Mouse (Mus musculus) midbrain, embryonic 12.5 days (tissue): ENCODE results near the gene Tmem136. TPM values are rescaled to one million over a fixed set of nuclear protein-coding genes. Genes with fewer than 3 reads are reported as not detected.

Experiments
- ATAC-seq: fragments of 200-750 bp; cut with Nextera tagmentation; 2 replicates; pipeline ENCODE4 v1.8.0; 2017; ENCODE audit warnings: low read depth, moderate TSS enrichment, moderate library complexity; ENCODE audit not compliant: low FRiP score
- H3K27ac ChIP-seq: fragments of 300-500 bp; sonication (generic); replicated peaks from 2 replicates; pipeline ENCODE4 v1.5.1; 2016; ENCODE audit warnings: mild to moderate bottlenecking
- H3K27me3 ChIP-seq: fragments of 300-500 bp; sonication (generic); 2 replicates; pipeline ENCODE4 v1.6.1; 2016; ENCODE audit warnings: mild to moderate bottlenecking
- H3K36me3 ChIP-seq: fragments of 300-500 bp; sonication (generic); 2 replicates; pipeline ENCODE4 v1.6.1; 2016
- H3K4me1 ChIP-seq: fragments of 300-500 bp; sonication (generic); 2 replicates; pipeline ENCODE4 v1.6.1; 2016
- H3K4me2 ChIP-seq: fragments of 300-500 bp; sonication (generic); replicated peaks from 2 replicates; pipeline ENCODE4 v1.6.1; 2016; ENCODE audit warnings: mild to moderate bottlenecking, moderate library complexity
- H3K4me3 ChIP-seq: fragments of 300-500 bp; sonication (generic); 2 replicates; pipeline ENCODE4 v1.5.1; 2016; ENCODE audit warnings: mild to moderate bottlenecking
- H3K9ac ChIP-seq: fragments of 300-500 bp; sonication (generic); replicated peaks from 2 replicates; pipeline ENCODE4 v1.6.1; 2016; ENCODE audit warnings: mild to moderate bottlenecking, moderate library complexity
- H3K9me3 ChIP-seq: fragments of 300-500 bp; sonication (generic); 2 replicates; pipeline ENCODE4 v1.6.1; 2016; ENCODE audit warnings: mild to moderate bottlenecking
- WGBS: fragments of 180-500 bp; shearing (Covaris S2); methylation state at CpG from one replicate; pipeline ENCODE4 v1.1.7; 2016; 5-methylcytosine and 5-hydroxymethylcytosine counted together
- polyA plus RNA-seq: library from polyadenylated mRNA; unstranded; fragments of >200 nt; fragmentation: Nextera tagmentation; extraction: Ambion mirVana; gene quantifications from 2 replicates; pipeline ENCODE4 v1.2.1, GENCODE M21; 2016

The Tmem136 gene
- polyA plus RNA-seq, 1 experiment from 2014 or later, result 11.0 TPM

- Histone ChIP-seq H3K36me3 (peaks cover 16% of the 10 kb centered on the region), H3K4me1 (peaks cover 30% of the 10 kb centered on the region), H3K9me3 (no peaks in the 10 kb centered on the region), H3K4me3 (peak within 1 kb of the TSS; percentile 95), H3K27ac (peak within 1 kb of the TSS; percentile 88), H3K27me3 (no peaks in the 10 kb centered on the region), H3K9ac (peak within 1 kb of the TSS; percentile 93), H3K4me2 (peak within 1 kb of the TSS; percentile 74)
- ATAC-seq, result no peak
- WGBS, result 41% methylated on average over 10 of the region's 10 CpGs
These were observed 9.2 kb downstream of the Tmem136 start, which contains the start of gene Arhgef12 for GRCm38 (mm10) chr9:43107187-43107517. Gene Arhgef12 (minus strand): TSS chr9:43107239.

- WGBS, result 26% methylated on average over 22 of the region's 22 CpGs
- ATAC-seq, result peak; percentile 23
- H3K27me3 ChIP-seq, result no peaks in the 10 kb centered on the region
- peak overlapping the region; percentile 95 for H3K4me3 ChIP-seq
- peak overlapping the region; percentile 74 for H3K4me2 ChIP-seq
- H3K27ac ChIP-seq, result peak overlapping the region; percentile 88; the same call in 1 of the 2 replicates
- no peaks in the 10 kb centered on the region for H3K9me3 ChIP-seq
- H3K36me3 ChIP-seq, result peaks cover 15% of the 10 kb centered on the region
- H3K4me1 ChIP-seq, result peaks cover 33% of the 10 kb centered on the region
- peak overlapping the region; percentile 93 for H3K9ac ChIP-seq
These were observed 9.8 kb downstream of the Tmem136 start for GRCm38 (mm10) chr9:43106426-43107186.

DNA sequence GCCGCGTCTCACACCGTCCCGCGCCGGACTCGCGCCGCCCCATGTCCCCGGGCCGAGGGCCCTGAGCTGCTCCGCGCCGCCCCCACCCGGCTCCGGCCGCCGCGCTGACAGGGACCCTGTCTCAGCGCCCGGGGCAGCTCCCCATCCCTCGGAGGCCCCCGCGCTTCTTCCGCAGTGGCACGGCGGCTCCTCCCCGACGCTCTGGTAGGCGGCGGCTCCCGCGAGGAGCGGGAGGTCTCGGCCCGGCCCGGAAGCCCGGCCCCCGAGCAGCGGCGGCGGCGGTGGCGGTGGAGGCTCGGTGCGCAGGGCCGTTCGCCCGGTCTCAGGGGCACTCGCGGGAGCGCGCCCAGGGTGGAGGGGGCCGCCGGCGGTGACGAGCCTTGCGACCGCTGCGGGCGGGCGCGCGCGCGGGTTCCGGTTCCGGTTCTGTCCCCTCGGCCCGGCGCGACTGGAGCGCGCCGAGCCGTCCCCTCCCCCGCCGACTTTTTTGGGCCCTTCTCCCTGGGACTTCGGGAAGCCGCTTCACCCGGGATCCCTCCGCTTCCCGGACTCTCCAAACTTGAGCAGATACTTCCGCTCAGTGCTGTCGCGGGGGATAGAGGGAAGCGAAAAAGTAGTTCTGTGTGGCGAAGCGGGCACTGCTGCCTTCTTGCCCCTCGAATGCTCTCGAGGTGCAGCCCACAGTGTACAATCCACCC lies 10.6 kb downstream of the Tmem136 start:
- H3K9me3 ChIP-seq, result no peaks in the 10 kb centered on the region
- peak overlapping the region; percentile 95 for H3K4me3 ChIP-seq
- peaks cover 7% of the 10 kb centered on the region; the same call in 1 of the 2 replicates for H3K36me3 ChIP-seq
- H3K4me1 ChIP-seq, result peaks cover 33% of the 10 kb centered on the region
- peak; percentile 87 for ATAC-seq
- WGBS, result under 1% methylated on average over 72 of the region's 91 CpGs
- peak overlapping the region; percentile 74 for H3K4me2 ChIP-seq
- peak overlapping the region; percentile 88 for H3K27ac ChIP-seq
- H3K9ac ChIP-seq, result peak overlapping the region; percentile 93
- no peaks in the 10 kb centered on the region for H3K27me3 ChIP-seq

GRCm38 (mm10) chr9:43104873-43105663 lies 11.3 kb downstream of the Tmem136 start:
- Histone ChIP-seq H3K36me3 (no peaks in the 10 kb centered on the region), H3K4me1 (peaks cover 33% of the 10 kb centered on the region), H3K9ac (peak overlapping the region; percentile 93), H3K4me2 (peak overlapping the region; percentile 74), H3K27ac (peak overlapping the region; percentile 88), H3K9me3 (no peaks in the 10 kb centered on the region), H3K4me3 (peak overlapping the region; percentile 95), H3K27me3 (no peaks in the 10 kb centered on the region)
- ATAC-seq, result no peak
- under 1% methylated on average over 40 of the region's 40 CpGs for WGBS

- H3K27me3 ChIP-seq, result no peaks in the 10 kb centered on the region
- H3K9me3 ChIP-seq, result no peaks in the 10 kb centered on the region
- H3K4me3 ChIP-seq, result peak overlapping the region; percentile 95
- H3K4me1 ChIP-seq, result peaks cover 33% of the 10 kb centered on the region
- no peak for ATAC-seq
- H3K9ac ChIP-seq, result peak overlapping the region; percentile 93
- H3K4me2 ChIP-seq, result peak overlapping the region; percentile 74
- WGBS, result 9% methylated on average over 4 of the region's 4 CpGs
- no peaks in the 10 kb centered on the region for H3K36me3 ChIP-seq
- H3K27ac ChIP-seq, result no peak overlapping the region
These were observed 11.9 kb downstream of the Tmem136 start for GRCm38 (mm10) chr9:43104526-43104872.

DNA sequence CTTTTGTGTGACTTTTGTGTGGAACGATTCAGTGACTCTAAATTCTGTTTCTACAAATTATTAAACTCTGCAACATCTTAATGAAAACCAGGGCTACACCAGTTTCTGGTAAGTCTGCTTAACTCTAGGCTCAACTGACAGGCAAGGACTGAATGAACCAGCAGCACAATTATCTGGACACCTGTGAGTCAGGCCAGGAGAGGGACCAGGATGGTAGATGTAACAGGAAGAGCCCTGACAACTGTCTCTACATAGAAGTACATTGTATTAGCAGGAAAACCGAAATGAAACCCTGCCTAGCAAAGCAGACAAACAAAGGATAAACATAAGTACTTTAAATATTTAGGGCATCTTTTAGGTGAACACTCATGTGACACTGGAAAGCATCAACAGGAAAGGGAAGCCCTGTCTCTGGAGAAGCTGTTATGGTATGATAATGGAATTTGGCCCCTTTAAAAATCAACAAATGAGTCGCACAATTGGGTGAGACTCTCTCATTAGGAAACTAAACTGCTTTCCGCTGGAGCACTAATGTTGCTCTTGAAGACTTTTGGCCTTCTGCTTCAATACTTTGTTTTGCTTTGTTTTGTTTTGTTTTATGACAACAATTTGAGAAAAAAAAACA lies 12.6 kb downstream of the Tmem136 start:
- Histone ChIP-seq H3K4me2 (peak overlapping the region; percentile 74), H3K36me3 (no peaks in the 10 kb centered on the region), H3K4me1 (peaks cover 33% of the 10 kb centered on the region), H3K27ac (no peak overlapping the region), H3K9me3 (no peaks in the 10 kb centered on the region), H3K4me3 (peak overlapping the region; percentile 95), H3K27me3 (no peaks in the 10 kb centered on the region), H3K9ac (peak overlapping the region; percentile 43; the same call in 1 of the 2 replicates)
- ATAC-seq, result no peak
- 40% methylated on average over 4 of the region's 4 CpGs for WGBS

GRCm38 (mm10) chr9:43102931-43103330 lies 13.4 kb downstream of the Tmem136 start:
- Histone ChIP-seq H3K4me2 (peak overlapping the region; percentile 74), H3K36me3 (no peaks in the 10 kb centered on the region), H3K27me3 (no peaks in the 10 kb centered on the region), H3K9me3 (no peaks in the 10 kb centered on the region), H3K9ac (no peak overlapping the region; the same call in 1 of the 2 replicates), H3K27ac (no peak overlapping the region), H3K4me1 (peaks cover 33% of the 10 kb centered on the region), H3K4me3 (0 out of 2 replicates have a peak overlapping the region, but pooled peaks have one; percentile 14)
- 95% methylated on average over 2 of the region's 2 CpGs for WGBS
- ATAC-seq, result no peak

- Histone ChIP-seq H3K27ac (no peak overlapping the region; the same call in 1 of the 2 replicates), H3K4me1 (peaks cover 33% of the 10 kb centered on the region), H3K4me2 (peak overlapping the region; percentile 74), H3K9me3 (no peaks in the 10 kb centered on the region), H3K27me3 (no peaks in the 10 kb centered on the region), H3K4me3 (no peak overlapping the region), H3K36me3 (no peaks in the 10 kb centered on the region), H3K9ac (no peak overlapping the region)
- no peak for ATAC-seq
- WGBS, result 69% methylated on average over 8 of the region's 8 CpGs
These were observed 14.3 kb downstream of the Tmem136 start for GRCm38 (mm10) chr9:43101936-43102595.

GRCm38 (mm10) chr9:43098922-43099321 lies 17.4 kb downstream of the Tmem136 start:
- WGBS, result 75% methylated on average over 4 of the region's 4 CpGs
- no peak overlapping the region for H3K4me3 ChIP-seq
- H3K27ac ChIP-seq, result no peak overlapping the region
- H3K27me3 ChIP-seq, result no peaks in the 10 kb centered on the region
- H3K9ac ChIP-seq, result no peak overlapping the region
- H3K4me2 ChIP-seq, result no peak overlapping the region
- H3K4me1 ChIP-seq, result peaks cover 20% of the 10 kb centered on the region
- no peak for ATAC-seq
- H3K36me3 ChIP-seq, result no peaks in the 10 kb centered on the region
- H3K9me3 ChIP-seq, result no peaks in the 10 kb centered on the region

- Histone ChIP-seq H3K27ac (no peak overlapping the region), H3K4me3 (no peak overlapping the region), H3K36me3 (no peaks in the 10 kb centered on the region), H3K4me1 (peaks cover 10% of the 10 kb centered on the region), H3K9me3 (no peaks in the 10 kb centered on the region), H3K4me2 (no peak overlapping the region), H3K9ac (no peak overlapping the region), H3K27me3 (no peaks in the 10 kb centered on the region)
- no peak for ATAC-seq
- WGBS, result 96% methylated on average over 3 of the region's 3 CpGs
These were observed 18.4 kb downstream of the Tmem136 start for GRCm38 (mm10) chr9:43097801-43098557.
